Mouse (Mus musculus) gastrocnemius, postnatal 10 days (tissue): ENCODE measurements around the gene Sema5a. TPM values are rescaled to one million over a fixed set of nuclear protein-coding genes. Genes with fewer than 3 reads are reported as not detected.

ENCODE experiments used
- DNase-seq: peaks from one replicate; pipeline ENCODE4 v3.0.0; 2021; ENCODE audit warnings: mixed read lengths
- total RNA-seq, 2 experiments: library from RNA; stranded (reverse); gene quantifications; 2 replicates each; pipeline ENCODE4 v1.2.3; 2021

Sema5a gene
- total RNA-seq, 2 experiments from 2014 or later, result 20.7 to 27.4 TPM

DNA sequence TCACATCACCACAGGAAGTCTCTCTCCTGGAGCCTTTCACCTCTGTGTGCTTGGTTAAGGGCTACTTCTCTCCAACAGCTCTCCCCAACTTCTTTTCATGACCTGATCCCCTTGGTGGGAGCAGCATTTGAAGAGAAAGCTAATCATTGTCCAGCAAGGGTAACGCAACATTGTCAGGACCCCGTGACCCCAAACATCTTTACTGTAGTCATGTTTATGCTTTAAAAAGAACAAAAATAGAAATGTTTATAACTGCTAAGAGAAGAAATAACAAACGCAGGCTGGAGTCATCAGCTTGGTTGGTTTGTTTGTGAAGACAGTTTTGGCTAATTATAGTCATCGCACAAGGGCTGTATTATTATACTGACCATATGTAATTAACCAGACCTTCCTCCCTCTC is 198.1 kb downstream of the Sema5a start:
- DNase-seq, result no peak

DNA sequence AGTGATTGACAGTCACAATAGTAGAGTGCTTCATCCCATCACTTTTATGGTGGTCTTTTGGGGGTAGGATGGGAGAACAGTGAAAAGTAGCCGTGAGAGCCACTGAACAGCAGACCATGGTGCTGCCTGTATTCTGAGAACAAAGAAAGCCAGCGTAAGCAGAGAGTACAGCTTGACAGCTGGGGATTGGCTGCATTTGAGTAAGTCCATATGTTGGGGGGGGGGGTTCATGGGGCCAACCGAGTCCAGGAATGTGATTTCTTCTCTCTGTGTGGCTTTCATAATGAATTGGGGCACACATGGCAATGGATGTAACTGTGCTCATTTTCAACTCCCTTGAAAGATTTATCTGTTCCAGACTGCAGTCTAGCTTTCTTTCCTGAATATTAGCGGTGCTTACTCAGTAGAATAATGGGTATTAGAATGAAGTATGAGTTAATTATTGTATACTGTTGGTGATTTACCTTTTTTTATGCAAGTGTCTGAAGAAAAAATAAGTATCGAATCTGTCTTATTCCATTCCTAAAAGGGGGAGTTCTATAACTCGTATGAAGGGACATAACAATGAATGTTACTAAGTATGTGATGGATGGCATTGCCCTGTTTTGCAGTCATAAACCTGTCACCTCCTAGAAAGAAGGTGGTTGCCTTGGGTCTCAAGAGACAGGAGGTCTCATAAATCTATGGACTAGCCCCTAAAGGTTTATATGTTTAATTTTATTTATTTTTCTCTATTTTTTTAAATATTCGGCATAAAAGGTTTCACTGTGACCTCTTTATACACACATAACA is 203.1 kb downstream of the Sema5a start:
- DNase-seq, result no peak

DNA sequence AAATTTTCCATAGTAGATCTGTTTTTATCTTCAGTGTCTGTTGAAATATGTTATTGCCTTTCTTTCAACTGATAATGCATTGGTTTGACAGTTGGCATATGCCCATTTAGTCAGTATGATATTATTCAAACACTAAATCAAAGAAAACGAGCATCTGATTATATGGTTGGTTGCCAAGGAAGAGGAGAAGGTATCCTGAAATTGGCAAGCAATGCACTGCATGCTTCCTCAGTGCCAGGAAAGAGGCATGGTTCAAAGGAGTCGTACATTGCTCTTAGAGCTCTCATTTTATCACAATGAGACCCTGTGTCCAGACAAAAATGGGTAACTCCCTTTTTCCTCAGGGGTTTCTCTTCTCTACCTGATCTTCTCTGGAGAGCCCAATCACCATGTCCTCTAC is 214.4 kb downstream of the Sema5a start:
- no peak for DNase-seq

DNA sequence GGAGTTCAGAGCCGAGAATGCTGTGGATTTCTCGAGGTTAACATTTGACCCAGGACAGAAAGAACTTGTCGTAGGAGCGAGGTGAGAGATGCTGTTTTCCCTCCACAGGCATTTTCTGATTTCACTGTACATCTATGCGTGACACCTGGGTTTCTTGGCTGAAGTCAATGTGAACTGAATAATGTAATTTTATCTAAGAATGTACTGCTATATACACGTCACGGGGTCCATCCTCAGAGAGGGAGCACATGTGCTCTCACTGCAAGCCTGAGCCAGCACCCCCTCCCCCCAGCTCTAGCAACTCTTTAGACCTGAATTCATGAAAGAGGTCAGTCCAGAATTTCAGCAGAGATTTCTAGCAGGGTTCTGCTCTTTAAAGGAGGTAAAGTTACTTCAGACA is 215.6 kb downstream of the Sema5a start:
- DNase-seq, result no peak

DNA sequence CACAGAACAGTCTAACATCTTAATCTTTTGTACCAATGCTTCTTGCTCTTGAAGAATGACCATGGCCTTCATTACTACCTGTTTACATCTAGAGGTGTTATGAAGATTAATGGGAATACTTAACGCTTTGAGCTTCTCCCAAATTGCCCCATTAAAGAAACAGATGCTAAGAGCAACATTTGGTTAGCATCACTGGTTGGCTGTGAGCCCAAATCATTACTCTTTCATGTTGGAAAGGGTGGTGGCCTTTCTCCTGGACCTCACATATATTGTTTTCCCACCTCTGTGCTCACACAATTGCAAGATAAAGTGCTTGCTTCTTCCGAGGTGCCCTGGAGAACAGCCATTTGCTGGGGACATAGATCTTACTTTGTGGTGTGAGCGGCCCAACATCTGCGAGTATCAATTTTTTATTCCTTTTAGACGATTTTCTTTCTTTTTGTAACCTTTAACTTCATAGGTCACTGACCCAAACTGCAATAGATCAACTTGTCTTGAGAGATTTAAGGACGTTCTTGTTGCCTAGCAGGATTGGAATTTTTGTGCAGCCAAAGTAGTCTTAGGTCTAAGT is 227.0 kb downstream of the Sema5a start:
- DNase-seq, result no peak

DNA sequence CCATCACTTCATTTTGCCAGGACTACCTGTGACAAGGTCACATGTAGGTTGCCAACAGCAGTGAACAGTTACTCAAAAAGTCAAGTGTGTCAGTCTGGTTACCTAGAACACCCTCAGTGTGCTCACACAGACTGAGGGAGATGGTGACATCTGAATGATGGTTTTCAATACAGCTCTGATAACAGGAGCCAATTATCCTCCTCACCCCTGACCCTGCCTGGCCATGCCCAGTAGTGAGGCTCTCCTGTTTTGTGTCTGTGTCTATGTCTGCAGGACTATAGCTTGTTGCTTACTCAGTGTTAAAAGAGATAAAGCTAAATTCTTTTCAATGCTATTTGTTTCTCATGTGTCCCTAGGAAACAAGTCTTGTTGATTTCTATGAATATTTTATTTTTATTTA is 236.1 kb downstream of the Sema5a start:
- no peak for DNase-seq

DNA sequence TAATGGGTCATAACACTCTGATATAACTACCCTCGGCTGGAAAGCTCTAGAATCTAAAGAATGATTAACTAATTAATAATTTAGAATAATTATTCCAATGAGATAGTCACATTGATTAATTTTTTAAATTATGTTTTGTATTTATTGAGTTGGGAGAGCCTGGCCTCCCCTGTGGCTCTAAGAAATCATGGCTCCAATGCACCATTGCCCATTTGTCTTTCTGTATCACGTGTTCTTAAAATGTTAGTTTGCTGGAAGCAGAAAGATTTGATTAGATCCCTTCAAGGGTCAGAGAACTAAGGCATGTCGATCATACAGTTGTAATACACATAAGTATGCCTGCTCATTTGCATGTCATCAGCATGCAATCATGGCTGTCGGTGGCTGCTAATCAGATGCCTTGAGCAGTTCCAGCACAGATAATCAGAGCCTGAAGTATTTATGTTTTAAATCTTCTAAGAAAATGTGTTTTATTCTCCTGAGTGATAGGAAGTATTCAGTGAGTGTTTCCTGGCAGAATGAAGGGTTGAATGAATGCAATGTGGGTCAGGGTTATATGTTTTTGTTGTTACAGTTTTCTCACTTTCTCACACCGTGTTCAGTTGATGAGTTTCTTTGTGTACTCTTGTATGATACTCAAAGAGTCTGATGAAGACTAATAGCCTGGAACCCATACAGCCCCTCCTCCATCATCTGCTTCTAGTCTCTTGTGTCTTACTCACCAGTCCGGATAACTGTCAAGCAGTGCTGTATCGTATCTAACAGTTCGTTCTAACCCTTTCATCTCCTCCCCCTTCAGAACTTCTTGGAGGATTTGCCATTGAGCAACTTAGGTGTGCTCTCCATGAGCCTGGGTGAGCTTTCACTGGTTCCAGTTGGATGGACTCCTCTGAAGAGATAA is 240.7 kb downstream of the Sema5a start:
- DNase-seq, result no peak

DNA sequence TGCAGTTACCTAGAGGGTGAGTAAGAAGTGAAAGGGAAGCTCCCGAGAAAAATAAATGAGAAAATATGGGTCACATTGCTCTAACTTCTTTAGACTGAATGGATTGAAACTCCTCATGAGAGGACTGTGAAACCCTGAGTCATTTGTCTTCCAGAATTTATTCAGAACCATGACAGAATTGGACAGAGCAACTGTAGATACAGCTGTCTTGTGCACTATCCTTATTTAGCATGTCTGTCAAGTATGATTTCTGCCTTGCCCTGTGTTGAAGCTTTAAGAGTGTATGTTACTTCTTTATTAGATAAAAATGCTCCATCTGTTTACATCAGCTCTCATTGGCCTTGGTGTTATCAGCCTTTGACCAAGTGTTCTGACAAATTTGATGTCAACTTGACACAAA is 243.4 kb downstream of the Sema5a start:
- DNase-seq, result no peak

DNA sequence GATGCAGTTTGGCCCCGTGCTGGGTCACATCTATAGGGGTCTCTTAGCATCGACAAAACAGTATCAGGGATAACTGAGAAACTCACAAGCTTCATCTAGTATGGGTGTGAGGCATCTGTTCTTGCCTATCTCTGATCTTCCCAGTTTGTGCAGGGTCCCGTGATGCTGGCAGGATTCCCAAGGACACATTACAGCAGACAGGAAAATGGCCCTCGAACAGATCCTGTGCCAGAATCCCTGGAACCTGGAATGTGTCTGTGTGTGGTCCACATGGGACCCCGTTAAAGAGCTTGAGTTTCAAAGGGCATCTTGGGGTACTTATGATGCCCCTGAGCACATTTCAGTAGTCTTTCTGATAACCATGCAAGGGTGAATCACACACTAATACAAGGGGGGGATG is 249.6 kb downstream of the Sema5a start:
- no peak for DNase-seq

DNA sequence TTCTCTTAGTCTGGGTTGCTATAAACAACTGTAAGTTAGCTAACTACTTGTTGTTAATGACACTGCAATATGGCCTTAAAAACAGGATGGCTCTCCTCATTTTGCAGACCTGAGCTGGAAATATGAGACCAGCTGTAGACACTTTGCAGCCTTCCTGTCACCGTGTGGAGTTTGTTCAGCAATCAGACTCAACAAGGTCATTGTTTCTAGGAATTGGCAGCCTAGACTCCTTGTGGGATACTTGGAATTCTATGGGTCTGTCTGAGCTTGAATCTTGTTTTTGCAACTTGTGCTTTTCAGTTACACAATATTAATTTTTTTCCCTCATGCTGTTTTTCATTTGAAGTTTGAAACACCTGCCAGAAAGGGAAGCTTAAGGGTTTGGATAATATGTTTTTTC is 250.3 kb downstream of the Sema5a start:
- no peak for DNase-seq

DNA sequence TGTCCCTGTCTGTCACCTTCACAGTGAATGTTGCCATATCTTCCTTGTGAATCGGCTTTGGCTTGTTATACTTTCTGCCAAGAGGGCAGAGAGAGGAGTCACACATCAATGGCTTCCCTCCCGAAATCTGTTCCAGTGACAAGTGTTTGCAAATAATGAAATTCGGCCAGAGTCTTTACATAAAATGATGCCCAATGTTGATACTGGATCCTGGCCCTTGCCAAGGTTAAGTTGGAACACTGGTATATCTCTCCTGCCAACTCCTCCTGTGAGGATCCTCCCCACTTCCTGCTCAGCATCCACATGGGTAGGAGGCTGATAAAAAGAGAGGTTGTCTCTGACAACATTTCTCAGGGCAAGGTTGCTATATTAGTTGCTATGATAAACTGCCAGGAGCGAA is 252.3 kb downstream of the Sema5a start:
- no peak for DNase-seq

DNA sequence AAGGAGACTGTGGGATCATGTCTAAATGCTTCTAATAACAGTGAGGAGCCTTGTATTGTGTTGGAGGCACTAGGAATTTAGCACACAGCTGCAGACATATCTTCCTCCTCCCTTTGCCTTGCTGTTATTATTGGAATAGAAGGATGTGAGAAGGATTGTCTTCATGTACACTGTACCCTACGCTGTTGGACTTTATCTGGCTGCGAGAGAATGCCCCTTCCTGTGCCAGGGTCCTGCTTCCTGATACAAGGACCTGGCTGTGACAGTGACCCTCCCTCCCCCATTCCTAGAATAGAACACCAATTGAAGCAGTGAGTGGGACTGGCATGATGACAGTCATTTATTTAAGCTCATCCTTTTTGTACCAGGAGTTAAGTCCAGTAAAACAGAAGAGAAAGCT is 261.3 kb downstream of the Sema5a start:
- no peak for DNase-seq

DNA sequence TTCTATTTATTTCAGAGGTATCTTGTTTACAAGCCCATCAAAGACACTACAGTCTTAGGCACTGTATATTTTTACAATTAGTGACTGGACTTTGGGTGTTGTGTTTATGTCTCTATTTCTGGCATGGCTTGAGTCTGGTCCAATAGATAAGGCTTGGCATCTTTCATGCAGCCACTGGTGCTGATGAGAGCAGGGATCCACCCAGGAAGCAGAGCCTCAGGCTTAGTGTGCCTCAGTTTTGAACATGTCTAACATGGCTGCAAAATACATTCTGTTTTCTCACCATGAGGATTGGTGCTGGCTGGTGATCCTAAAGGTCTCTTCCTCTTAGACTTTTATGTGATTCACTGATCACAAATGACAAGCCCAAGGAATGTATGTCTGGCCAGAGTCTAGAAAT is 263.7 kb downstream of the Sema5a start:
- DNase-seq, result no peak

DNA sequence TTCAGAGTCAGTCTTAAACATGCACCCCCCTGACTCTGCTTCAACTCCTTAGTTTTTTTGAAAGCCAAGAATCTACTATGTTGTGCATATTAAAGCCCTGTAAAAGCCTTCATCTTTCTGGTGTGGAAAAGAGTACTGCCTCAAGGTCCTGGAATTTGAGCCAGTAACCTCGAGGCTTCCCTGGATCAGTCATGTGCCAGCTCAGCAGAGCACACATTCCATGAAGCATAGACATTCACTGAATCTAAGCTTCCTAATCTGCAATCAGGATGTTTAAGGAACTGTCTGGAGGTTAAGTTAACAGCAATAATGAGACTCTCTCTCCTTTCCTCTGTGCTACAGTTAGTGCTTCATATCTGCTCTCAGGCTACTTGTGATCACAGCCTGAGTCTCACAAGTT is 270.3 kb downstream of the Sema5a start:
- DNase-seq, result no peak

DNA sequence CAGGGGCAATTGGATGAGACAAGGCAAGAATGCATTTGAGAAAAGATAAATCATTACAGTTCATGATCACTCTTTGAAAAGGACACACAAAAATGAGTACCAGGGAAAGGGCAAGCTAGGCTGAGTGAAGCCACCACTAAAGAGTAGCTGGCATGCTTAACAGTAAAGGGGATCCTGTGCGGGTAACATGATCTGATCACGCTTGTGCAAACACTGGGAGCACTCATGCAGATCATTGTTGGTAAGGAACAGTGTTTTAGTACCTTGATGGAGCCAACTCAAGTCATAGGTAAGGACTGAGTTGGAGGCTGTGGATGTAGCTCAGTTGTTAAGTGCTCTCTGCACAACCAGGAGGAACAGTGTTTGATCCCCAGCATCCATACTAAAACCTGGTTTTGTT is 273.3 kb downstream of the Sema5a start:
- no peak for DNase-seq

DNA sequence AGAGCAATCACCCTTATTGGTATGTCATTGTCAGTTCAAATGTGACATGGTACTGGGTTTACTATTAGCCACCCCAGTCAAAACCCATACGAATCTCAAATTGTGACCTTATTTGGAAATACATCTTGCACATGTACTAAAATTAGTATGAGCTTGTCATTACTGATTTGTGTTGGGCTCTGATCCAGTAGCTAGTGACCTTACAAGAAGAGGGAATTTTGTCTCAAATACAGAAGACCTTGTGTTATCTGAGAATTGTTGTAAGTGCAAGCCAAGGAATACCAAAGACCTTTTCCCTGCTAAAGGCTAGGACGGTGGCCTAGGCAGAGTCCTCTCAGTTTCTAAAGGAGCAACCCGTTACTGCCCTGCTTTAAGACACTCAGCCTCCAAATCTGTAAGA is 287.9 kb downstream of the Sema5a start:
- no peak for DNase-seq

DNA sequence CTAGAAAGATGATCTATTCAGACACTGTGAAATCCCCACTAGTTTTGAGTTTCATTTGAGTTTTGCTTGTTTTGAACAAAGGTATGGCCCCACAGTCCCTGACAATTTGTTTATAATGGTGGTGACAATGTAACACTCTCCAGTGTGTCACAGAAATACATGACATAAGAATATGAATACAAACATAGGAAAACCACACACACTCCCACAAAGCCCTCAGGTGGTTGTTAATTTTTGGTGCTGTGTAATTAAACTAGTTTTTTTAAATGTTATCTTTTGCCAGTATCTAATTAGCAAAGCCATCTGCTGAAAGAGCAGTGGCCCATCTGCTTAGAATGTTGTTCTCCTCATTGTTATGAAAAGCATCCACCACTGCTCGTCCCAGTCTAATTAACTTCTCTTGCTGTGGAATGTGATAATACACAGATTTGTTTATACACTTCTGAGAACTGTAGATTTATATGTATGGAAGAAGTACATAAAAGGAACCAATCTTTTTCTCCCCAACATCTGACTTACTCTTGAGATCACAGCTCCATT is 289.0 kb downstream of the Sema5a start:
- no peak for DNase-seq

DNA sequence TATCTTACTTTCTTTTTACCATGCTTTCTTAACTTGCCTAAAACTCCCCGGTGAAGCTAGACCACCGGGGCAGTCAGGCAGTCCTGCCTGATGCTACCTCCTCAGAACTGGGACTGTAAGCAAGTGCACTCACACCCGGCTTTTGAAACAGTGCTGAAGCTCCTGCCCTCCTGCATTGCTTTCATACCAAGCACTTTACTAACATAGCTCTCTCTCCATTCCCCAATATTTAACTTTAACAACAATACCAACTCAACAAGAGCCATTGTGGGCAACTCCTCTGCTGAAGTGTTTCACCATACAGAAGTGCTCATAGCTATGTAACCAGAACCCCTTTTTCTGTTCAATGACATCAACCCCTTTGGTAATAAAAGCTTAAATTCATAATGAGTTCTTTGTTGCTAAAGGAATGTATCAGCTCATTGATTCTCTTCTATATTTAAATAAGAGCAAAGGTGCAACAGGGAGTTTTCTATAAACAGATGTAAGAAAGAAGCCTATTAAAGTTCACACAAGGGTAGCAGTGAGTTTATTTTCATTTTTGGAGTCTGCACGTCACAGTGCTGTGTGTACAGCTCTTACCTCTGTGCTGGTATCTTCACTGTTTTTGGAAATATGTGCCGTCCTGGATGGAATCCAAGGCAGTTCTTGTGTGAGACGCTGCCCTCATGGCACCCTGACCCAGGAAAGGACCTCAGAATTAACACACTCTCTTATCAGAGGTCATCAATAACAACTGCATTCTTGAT is 292.3 kb downstream of the Sema5a start:
- DNase-seq, result no peak

DNA sequence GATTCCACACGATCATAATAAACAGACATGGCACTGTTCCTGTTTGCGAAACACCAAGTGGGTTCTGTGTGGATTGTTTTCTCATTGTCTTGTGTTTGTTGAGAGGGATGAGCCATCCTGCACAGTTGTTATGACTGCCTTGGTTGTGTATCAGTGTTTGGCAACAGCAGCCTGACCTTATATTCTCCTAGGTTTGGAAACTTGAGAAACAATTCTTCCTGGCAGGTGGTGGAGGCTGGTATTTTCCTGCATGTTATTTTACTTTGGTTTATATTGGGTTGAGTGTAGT is 292.8 kb downstream of the Sema5a start:
- no peak for DNase-seq

DNA sequence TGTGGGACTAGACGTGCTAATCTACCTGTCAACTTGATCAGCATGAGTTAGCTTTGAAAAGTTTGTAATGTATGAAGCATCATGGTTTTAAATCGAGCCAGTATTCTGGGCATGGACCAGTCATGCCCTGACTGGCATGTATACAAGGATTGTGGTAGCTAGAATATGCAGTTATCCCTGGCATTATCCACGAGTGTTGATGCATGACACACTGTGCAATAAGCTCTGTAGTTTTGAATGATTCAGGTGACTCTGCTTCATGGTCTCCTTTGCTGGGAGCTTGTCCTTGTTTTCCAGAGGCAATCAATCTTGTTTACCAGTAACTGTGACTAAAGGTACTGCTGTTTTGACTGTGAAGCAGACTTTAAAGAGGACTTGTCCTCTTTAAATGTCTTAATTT is 293.5 kb downstream of the Sema5a start:
- no peak for DNase-seq

DNA sequence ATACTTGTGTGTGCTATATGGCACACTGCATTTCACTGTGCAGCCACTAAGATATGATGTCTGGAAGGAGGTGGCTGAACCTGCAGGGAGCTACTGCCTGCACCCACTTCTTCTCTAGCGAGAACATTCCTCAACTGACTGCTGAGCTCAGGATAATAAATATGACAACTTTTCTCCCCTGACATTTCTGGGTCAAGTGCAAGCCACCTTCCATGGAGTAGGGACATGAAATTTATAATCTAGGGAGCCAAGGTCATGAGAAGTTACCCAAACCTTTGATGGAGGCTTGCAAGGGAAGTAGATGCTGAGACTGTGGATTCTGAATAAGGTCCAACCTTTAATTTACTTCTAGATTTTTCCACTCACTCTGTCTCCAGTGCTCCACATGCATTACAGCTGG is 298.1 kb downstream of the Sema5a start:
- no peak for DNase-seq

DNA sequence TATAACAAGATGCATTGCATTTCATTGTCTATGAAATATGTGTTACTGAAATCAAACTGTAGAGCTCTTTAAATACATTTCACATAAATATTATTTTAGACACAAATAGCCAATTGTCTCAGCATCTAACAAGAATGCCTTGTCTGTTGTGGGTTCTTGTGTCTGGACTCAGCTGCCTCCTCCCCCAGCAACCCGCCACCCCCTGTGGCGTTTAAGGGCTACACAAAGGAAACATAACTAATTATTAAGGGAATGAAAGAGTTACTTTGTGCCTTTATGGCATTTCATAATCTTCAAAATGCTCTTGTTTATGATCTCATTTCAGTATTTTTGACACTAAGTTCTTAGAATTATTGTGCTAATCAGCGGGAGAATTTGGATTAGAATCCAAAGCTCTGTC is 298.6 kb downstream of the Sema5a start:
- DNase-seq, result no peak

DNA sequence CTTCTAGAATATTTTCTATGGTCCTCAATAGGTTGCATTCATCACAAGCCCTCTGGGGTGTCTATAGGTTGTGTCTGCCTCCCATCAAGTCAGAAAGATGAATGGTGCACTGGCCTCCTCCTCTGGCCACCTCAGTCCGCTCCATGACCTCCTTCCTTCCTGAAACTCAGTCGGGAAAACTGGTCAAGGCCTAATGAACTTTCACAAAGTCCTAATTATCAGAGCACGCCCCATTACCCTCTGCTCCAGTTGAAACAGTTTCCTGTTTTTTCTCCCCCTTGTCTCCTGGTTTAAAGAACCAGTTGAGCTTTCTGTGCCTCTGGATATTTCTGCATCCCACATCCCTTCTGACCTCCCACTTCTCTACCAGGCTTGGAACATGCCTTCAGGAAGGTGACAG is 300.8 kb downstream of the Sema5a start:
- DNase-seq, result no peak
